Mouse (Mus musculus): ENCODE results near the gene Slc25a34. TPM values are rescaled to one million over a fixed set of nuclear protein-coding genes. Genes with fewer than 3 reads are reported as not detected.

The Slc25a34 gene
- total RNA-seq, 2 experiments from 2014 or later = 3.0 to 3.2 TPM

- no peak for DNase-seq (ENCODE audit: low spot score in 2 of 2)
These were observed 2.3 kb downstream of the Slc25a34 start for GRCm38 (mm10) chr4:141621297-141621696.

GRCm38 (mm10) chr4:141619299-141619883 is 4.2 kb downstream of the Slc25a34 start:
- intact Hi-C loops (cut with DNase I) = loop anchor here (5.0 kb wide), 1 partner anchor 228 kb away; the partner anchor contains the start of gene Ctrc
- DNase-seq (ENCODE audit: low spot score in 2 of 2) = no peak

More at GRCm38 (mm10) chr4:141621297-141621696, 2.3 kb downstream of the Slc25a34 start:
- intact Hi-C loops (cut with DNase I) = no loop called here

GRCm38 (mm10) chr4:141618565-141619243 is 4.9 kb downstream of the Slc25a34 start, which contains the start of gene Tmem82:
TSS of gene Tmem82 (minus strand) at chr4:141618633.
- intact Hi-C loops (cut with DNase I) = loop anchor here (5.0 kb wide), 1 partner anchor 229 kb away; the partner anchor contains the start of gene Ctrc
- no peak for DNase-seq (ENCODE audit: low spot score in 2 of 2)

- DNase-seq (ENCODE audit: low spot score in 2 of 2) = no peak
- intact Hi-C loops (cut with DNase I) = loop anchor here (5.0 kb wide), 1 partner anchor 229 kb away; the partner anchor contains the start of gene Ctrc
These were observed 5.6 kb downstream of the Slc25a34 start for GRCm38 (mm10) chr4:141617863-141618564.

GRCm38 (mm10) chr4:141617299-141617698 is 6.3 kb downstream of the Slc25a34 start:
- intact Hi-C loops (cut with DNase I) = loop anchor here (5.0 kb wide), 1 partner anchor 230 kb away; the partner anchor contains the start of gene Ctrc
- DNase-seq (ENCODE audit: low spot score in 2 of 2) = peak; percentile 31 to 35

GRCm38 (mm10) chr4:141616811-141617210 is 6.8 kb downstream of the Slc25a34 start:
- intact Hi-C loops (cut with DNase I) = loop anchor here (5.0 kb wide), 1 partner anchor 230 kb away; the partner anchor contains the start of gene Ctrc
- no peak for DNase-seq (ENCODE audit: low spot score in 2 of 2)

- intact Hi-C loops (cut with DNase I) = loop anchor here (5.0 kb wide), 1 partner anchor 232 kb away; the partner anchor contains the start of gene Ctrc
- no peak for DNase-seq (ENCODE audit: low spot score in 2 of 2)
These were observed 8.7 kb downstream of the Slc25a34 start for GRCm38 (mm10) chr4:141614946-141615345.

- no peak for DNase-seq (ENCODE audit: low spot score in 2 of 2)
- intact Hi-C loops (cut with DNase I) = no loop called here
These were observed 14.1 kb downstream of the Slc25a34 start for GRCm38 (mm10) chr4:141609538-141609937.

GRCm38 (mm10) chr4:141605861-141606260 is 17.8 kb downstream of the Slc25a34 start, which contains the start of gene Fblim1:
TSS of gene Fblim1 (minus strand) at chr4:141606096.
- intact Hi-C loops (cut with DNase I) = no loop called here
- no peak for DNase-seq (ENCODE audit: low spot score in 2 of 2)

GRCm38 (mm10) chr4:141605421-141605820 is 18.2 kb downstream of the Slc25a34 start:
- intact Hi-C loops (cut with DNase I) = no loop called here
- no peak for DNase-seq (ENCODE audit: low spot score in 2 of 2)

- intact Hi-C loops (cut with DNase I) = no loop called here
- no peak for DNase-seq (ENCODE audit: low spot score in 2 of 2)
These were observed 19.1 kb downstream of the Slc25a34 start for GRCm38 (mm10) chr4:141604493-141604892.

- no peak for DNase-seq (ENCODE audit: low spot score in 2 of 2)
- intact Hi-C loops (cut with DNase I) = no loop called here
These were observed 19.7 kb downstream of the Slc25a34 start for GRCm38 (mm10) chr4:141603921-141604320.

GRCm38 (mm10) chr4:141602523-141603223 is 20.9 kb downstream of the Slc25a34 start:
- no peak for DNase-seq (ENCODE audit: low spot score in 2 of 2)
- intact Hi-C loops (cut with DNase I) = no loop called here

- DNase-seq (ENCODE audit: low spot score in 2 of 2) = no peak
- intact Hi-C loops (cut with DNase I) = no loop called here
These were observed 22.3 kb downstream of the Slc25a34 start for GRCm38 (mm10) chr4:141601148-141601862.

- no peak for DNase-seq (ENCODE audit: low spot score in 2 of 2)
- intact Hi-C loops (cut with DNase I) = no loop called here
These were observed 23.3 kb downstream of the Slc25a34 start for GRCm38 (mm10) chr4:141600364-141600763.

GRCm38 (mm10) chr4:141599251-141600141 is 24.1 kb downstream of the Slc25a34 start:
- DNase-seq (ENCODE audit: low spot score in 2 of 2) = no peak
- intact Hi-C loops (cut with DNase I) = no loop called here

GRCm38 (mm10) chr4:141598894-141599250 is 24.7 kb downstream of the Slc25a34 start:
- DNase-seq (ENCODE audit: low spot score in 2 of 2) = no peak
- intact Hi-C loops (cut with DNase I) = no loop called here

All from left cerebral cortex, postnatal 25 days (tissue).